In genomic region chr7:75793654-75794335, GRCm38 (mm10) we compare ENCODE assay signal across 1 mouse cellular context.
TF ChIP-seq lines count a peak whose summit lies in the region.

No protein-coding gene starts in this region.

TF ChIP-seq in CH12.LX, 34 proteins besides CTCF, POLR2A, EP300 and RAD21 (continued from another document):
- TF ChIP-seq MAZ (IDR thresholded peaks at IDR 0.05; ENCODE audit: low read depth, low read length) (0 out of 2 replicates have a peak, but pooled peaks have one; percentile 9), PAX5 (IDR thresholded peaks at IDR 0.05; ENCODE audit: low read length) (no peak), KAT2A (IDR thresholded peaks at IDR 0.05; ENCODE audit: insufficient replicate concordance, low read length) (no peak), ZNF384 (IDR thresholded peaks at IDR 0.05; ENCODE audit: low read depth, low read length) (peak; percentile 84), MYC (IDR thresholded peaks at IDR 0.05; ENCODE audit: low read depth, low read length) (0 out of 2 replicates have a peak, but pooled peaks have one; percentile 35), ETS1 (conservative IDR thresholded peaks at IDR 0.05; ENCODE audit: low read depth, low read length) (0 out of 2 replicates have a peak, but pooled peaks have one; percentile 28)
